In the genomic region with DNA sequence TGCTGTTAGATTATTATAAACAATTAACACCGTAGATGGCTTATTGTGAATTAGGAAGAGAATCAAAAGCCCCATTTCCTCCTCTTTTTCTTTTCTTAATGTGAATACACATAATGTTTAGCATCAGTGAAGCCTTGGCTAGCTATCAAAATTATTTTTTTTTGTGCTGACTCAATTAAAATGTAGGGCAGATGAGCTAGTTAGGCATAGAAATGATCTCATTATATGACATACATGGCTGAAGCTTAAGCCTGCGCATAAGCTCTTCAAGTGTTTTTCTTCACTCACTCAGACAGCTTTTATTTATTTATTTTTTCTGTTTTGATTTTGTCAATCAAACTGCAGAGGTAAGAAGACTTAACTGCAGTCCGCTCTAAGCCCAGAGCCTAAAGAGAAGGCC, we compare ENCODE assay signal across 22 mouse cellular contexts.
DNase-seq lines count a peak whose midpoint lies in the region; ATAC-seq and TF ChIP-seq lines count a peak whose summit lies in the region.
"Had no signal": no experiment of that assay in that cellular context is flagged by ENCODE, and none has a peak within 500 bp of the region (broad histone marks: within the 10 kb centered on the region; RNA-seq: fewer than 3 reads in every experiment).

No protein-coding gene starts in this region.

- no peak overlapping the region for H3K4me3 ChIP-seq in lung, embryonic 16.5 days (ENCODE audit: low read length)
- H3K4me3 ChIP-seq in forebrain, postnatal 0 days (ENCODE audit: low read depth, low read length): no peak overlapping the region
- H3K4me3 ChIP-seq: embryonic facial prominence, embryonic 10.5 days; hindbrain, embryonic 15.5 days; intestine, embryonic 15.5 days; limb, embryonic 13.5 days; liver, embryonic 12.5 days; megakaryocyte, embryonic 14.5 days; stomach, embryonic 15.5 days had no signal

- DNase-seq in frontal cortex, postnatal 36 days (ENCODE audit: low spot score in 2 of 2): no peak
- DNase-seq in lung, postnatal 4 days: no peak
- DNase-seq in Muller cell, postnatal 12 days (ENCODE audit: inconsistent ontology term): peak; percentile 12
- DNase-seq in forebrain, postnatal 0 days: peak; percentile 64
- no peak for DNase-seq in right cerebral cortex, postnatal 10 days (ENCODE audit: low spot score in 2 of 2)
- DNase-seq: cerebellum, adult 11-12 months; cerebellum, postnatal 10 days; kidney, adult 8-10 months; kidney, postnatal 10 days; right cerebral cortex, adult 18-20 months; thymus, postnatal 25 days had no signal

- no peak for TF ChIP-seq CTCF in forebrain, postnatal 0 days (IDR thresholded peaks at IDR 0.05; ENCODE audit: low read depth)

- peaks cover 10% of the 10 kb centered on the region; the same call in 1 of the 2 replicates for H3K4me1 ChIP-seq in lung, embryonic 16.5 days (replicated peaks; ENCODE audit: control insufficient read depth, insufficient read depth, low read length)
- peaks cover 11% of the 10 kb centered on the region for H3K4me1 ChIP-seq in forebrain, postnatal 0 days (ENCODE audit: insufficient read depth)
- H3K4me1 ChIP-seq: intestine, embryonic 15.5 days; limb, embryonic 13.5 days; liver, embryonic 12.5 days; megakaryocyte, embryonic 14.5 days; stomach, embryonic 15.5 days had no signal

- H3K9me3 ChIP-seq in lung, embryonic 16.5 days (ENCODE audit: control insufficient read depth, low read length): no peaks in the 10 kb centered on the region
- no peaks in the 10 kb centered on the region for H3K9me3 ChIP-seq in forebrain, postnatal 0 days (ENCODE audit: low read length)
- H3K9me3 ChIP-seq: embryonic facial prominence, embryonic 10.5 days; hindbrain, embryonic 15.5 days; intestine, embryonic 15.5 days; limb, embryonic 13.5 days; liver, embryonic 12.5 days; stomach, embryonic 15.5 days had no signal

- peak overlapping the region; percentile 61; the same call in 1 of the 2 replicates for H3K27ac ChIP-seq in lung, embryonic 16.5 days (ENCODE audit: low read length)
- no peak overlapping the region for H3K27ac ChIP-seq in forebrain, postnatal 0 days (ENCODE audit: low read depth, low read length)
- H3K27ac ChIP-seq: embryonic facial prominence, embryonic 10.5 days; hindbrain, embryonic 15.5 days; intestine, embryonic 15.5 days; limb, embryonic 13.5 days; liver, embryonic 12.5 days; stomach, embryonic 15.5 days had no signal

- ATAC-seq in frontal cortex, adult (ENCODE audit: low TSS enrichment): peak; percentile 41; the same call in 1 of the 2 replicates
- no peak for ATAC-seq in lung, embryonic 16.5 days (ENCODE audit: low read depth)
- ATAC-seq in forebrain, postnatal 0 days: peak; percentile 53
- ATAC-seq: intestine, embryonic 15.5 days; liver, embryonic 12.5 days; midbrain, embryonic 16.5 days; Patski had no signal

- H3K36me3 ChIP-seq in lung, embryonic 16.5 days (ENCODE audit: control insufficient read depth, insufficient read depth, low read length): no peaks in the 10 kb centered on the region
- no peaks in the 10 kb centered on the region for H3K36me3 ChIP-seq in forebrain, postnatal 0 days (ENCODE audit: insufficient read depth)
- H3K36me3 ChIP-seq: embryonic facial prominence, embryonic 10.5 days; hindbrain, embryonic 15.5 days; intestine, embryonic 15.5 days; limb, embryonic 13.5 days; liver, embryonic 12.5 days; stomach, embryonic 15.5 days had no signal

- H3K4me2 ChIP-seq in lung, embryonic 16.5 days (ENCODE audit: low read depth, low read length): no peak overlapping the region
- H3K4me2 ChIP-seq in forebrain, postnatal 0 days (ENCODE audit: low read depth): no peak overlapping the region
- H3K4me2 ChIP-seq: hindbrain, embryonic 15.5 days; intestine, embryonic 15.5 days; limb, embryonic 13.5 days; liver, embryonic 12.5 days; stomach, embryonic 15.5 days had no signal

- H3K27me3 ChIP-seq in lung, embryonic 16.5 days (ENCODE audit: control insufficient read depth, insufficient read depth, low read depth, low read length): no peaks in the 10 kb centered on the region
- no peaks in the 10 kb centered on the region for H3K27me3 ChIP-seq in forebrain, postnatal 0 days (ENCODE audit: insufficient read depth, low read length)
- H3K27me3 ChIP-seq: hindbrain, embryonic 15.5 days; intestine, embryonic 15.5 days; limb, embryonic 13.5 days; liver, embryonic 12.5 days; megakaryocyte, embryonic 14.5 days; Patski; stomach, embryonic 15.5 days had no signal

- no peak overlapping the region for H3K9ac ChIP-seq in lung, embryonic 16.5 days (ENCODE audit: low read length)
- H3K9ac ChIP-seq in forebrain, postnatal 0 days: no peak overlapping the region
- H3K9ac ChIP-seq: hindbrain, embryonic 15.5 days; intestine, embryonic 15.5 days; limb, embryonic 13.5 days; liver, embryonic 12.5 days; stomach, embryonic 15.5 days had no signal

- 76% methylated on average over 3 of the region's 3 CpGs for WGBS in lung, embryonic 16.5 days
- 43% methylated on average over 3 of the region's 3 CpGs for WGBS in forebrain, postnatal 0 days

Comparison
In these comparisons a context has a peak if more than half of its experiments do, and no peak if none do; other contexts are left out.
1. DNase-seq: peak in Muller cell, postnatal 12 days (single experiment) and forebrain, postnatal 0 days (single experiment); none in frontal cortex, postnatal 36 days (0 of 2), lung, postnatal 4 days (0 of 2) and right cerebral cortex, postnatal 10 days (0 of 2).